Mouse (Mus musculus): ENCODE results near the gene Ect2.

Ect2 gene

GRCm38 (mm10) chr3:27155856-27156593 lies 2.3 kb upstream of the Ect2 start:
- peak; percentile 27 to 65 for DNase-seq

- peak; percentile 82 to 85 for DNase-seq
Observed at GRCm38 (mm10) chr3:27155051-27155855, 1.6 kb upstream of the Ect2 start.

- no peak for DNase-seq
Observed at GRCm38 (mm10) chr3:27154280-27154679, 602 bp upstream of the Ect2 start.

GRCm38 (mm10) chr3:27153191-27153671 lies 447 bp downstream of the Ect2 start:
- peak in 1 of 2 experiments; percentile 7 for DNase-seq

- DNase-seq = no peak
Observed at GRCm38 (mm10) chr3:27145733-27146132, 7.9 kb downstream of the Ect2 start.

- DNase-seq = no peak
Observed at GRCm38 (mm10) chr3:27143570-27143969, 10.1 kb downstream of the Ect2 start.

GRCm38 (mm10) chr3:27140101-27140500 lies 13.6 kb downstream of the Ect2 start:
- no peak for DNase-seq

GRCm38 (mm10) chr3:27121864-27122450 lies 31.7 kb downstream of the Ect2 start:
- DNase-seq = no peak

GRCm38 (mm10) chr3:27120932-27121331 lies 32.7 kb downstream of the Ect2 start:
- no peak for DNase-seq

- DNase-seq = peak in 1 of 2 experiments; percentile 24
Observed at GRCm38 (mm10) chr3:27118227-27118626, 35.5 kb downstream of the Ect2 start.

GRCm38 (mm10) chr3:27110860-27111259 lies 42.8 kb downstream of the Ect2 start:
- no peak for DNase-seq

GRCm38 (mm10) chr3:27109109-27109508 lies 44.6 kb downstream of the Ect2 start:
- DNase-seq = no peak

- DNase-seq = peak in 1 of 2 experiments; percentile 11
Observed at GRCm38 (mm10) chr3:27107142-27107541, 46.5 kb downstream of the Ect2 start.

- peak in 1 of 2 experiments; percentile 9 for DNase-seq
Observed at GRCm38 (mm10) chr3:27102965-27103364, 50.7 kb downstream of the Ect2 start.

GRCm38 (mm10) chr3:27098633-27099032 lies 55.0 kb downstream of the Ect2 start:
- DNase-seq = no peak

GRCm38 (mm10) chr3:27086221-27086620 lies 67.5 kb downstream of the Ect2 start:
- DNase-seq = no peak

GRCm38 (mm10) chr3:27081229-27082060 lies 72.2 kb downstream of the Ect2 start:
- no peak for DNase-seq

- DNase-seq = no peak
Observed at GRCm38 (mm10) chr3:27080061-27080770, 73.5 kb downstream of the Ect2 start.

GRCm38 (mm10) chr3:27073884-27074283 lies 79.8 kb downstream of the Ect2 start:
- DNase-seq = no peak

GRCm38 (mm10) chr3:27071706-27072105 lies 82.0 kb downstream of the Ect2 start:
- no peak for DNase-seq

- no peak for DNase-seq
Observed at GRCm38 (mm10) chr3:27070340-27070739, 83.3 kb downstream of the Ect2 start.

- DNase-seq = no peak
Observed at GRCm38 (mm10) chr3:27067206-27067605, 86.5 kb downstream of the Ect2 start.

Measured in lung, adult 18-20 months (tissue).